Mouse (Mus musculus) forebrain, embryonic 12.5 days (tissue): Measurements from ENCODE around the gene Cxcr1. TPM values are rescaled to one million over a fixed set of nuclear protein-coding genes. Genes with fewer than 3 reads are reported as not detected.

Source experiments
- ATAC-seq: fragments of 200-750 bp; cut with Nextera tagmentation; 2 replicates; pipeline ENCODE4 v1.8.0; 2017; ENCODE audit warnings: moderate TSS enrichment; ENCODE audit not compliant: low FRiP score
- H3K27ac ChIP-seq: fragments of 300-500 bp; sonication (generic); 2 replicates; pipeline ENCODE4 v1.5.1; 2016; ENCODE audit warnings: mild to moderate bottlenecking
- H3K27me3 ChIP-seq: fragments of 300-500 bp; sonication (generic); 2 replicates; pipeline ENCODE4 v1.6.1; 2016; ENCODE audit warnings: mild to moderate bottlenecking
- H3K36me3 ChIP-seq: fragments of 300-500 bp; sonication (generic); replicated peaks from 2 replicates; pipeline ENCODE4 v1.6.1; 2016; ENCODE audit warnings: mild to moderate bottlenecking
- H3K4me1 ChIP-seq: fragments of 300-500 bp; sonication (generic); 2 replicates; pipeline ENCODE4 v1.6.1; 2016
- H3K4me2 ChIP-seq: fragments of 300-500 bp; sonication (generic); 2 replicates; pipeline ENCODE4 v1.6.1; 2016; ENCODE audit warnings: mild to moderate bottlenecking, moderate library complexity
- H3K4me3 ChIP-seq: fragments of 300-500 bp; sonication (generic); replicated peaks from 2 replicates; pipeline ENCODE4 v1.5.1; 2016; ENCODE audit warnings: mild to moderate bottlenecking
- H3K9ac ChIP-seq: fragments of 300-500 bp; sonication (generic); 2 replicates; pipeline ENCODE4 v1.6.1; 2016; ENCODE audit warnings: mild to moderate bottlenecking
- H3K9me3 ChIP-seq: fragments of 300-500 bp; sonication (generic); 2 replicates; pipeline ENCODE4 v1.6.1; 2016
- WGBS: fragments of 180-500 bp; shearing (Covaris S2); methylation state at CpG from one replicate; pipeline ENCODE4 v1.1.7; 2016; 5-methylcytosine and 5-hydroxymethylcytosine counted together
- polyA plus RNA-seq: library from polyadenylated mRNA; unstranded; fragments of >200 nt; fragmentation: Nextera tagmentation; extraction: Ambion mirVana; gene quantifications from 2 replicates; pipeline ENCODE4 v1.2.1, GENCODE M21; 2016

The Cxcr1 gene
- polyA plus RNA-seq, 1 experiment from 2014 or later = not detected

GRCm38 (mm10) chr1:74219922-74220321 lies 25.5 kb upstream of the Cxcr1 start:
- Histone ChIP-seq H3K27ac (no peak overlapping the region), H3K4me3 (no peak overlapping the region), H3K9ac (no peak overlapping the region), H3K4me2 (no peak overlapping the region), H3K27me3 (no peaks in the 10 kb centered on the region), H3K4me1 (no peaks in the 10 kb centered on the region), H3K9me3 (no peaks in the 10 kb centered on the region), H3K36me3 (no peaks in the 10 kb centered on the region)
- 89% methylated on average over 7 of the region's 7 CpGs for WGBS
- no peak for ATAC-seq

GRCm38 (mm10) chr1:74208941-74209340 lies 14.5 kb upstream of the Cxcr1 start:
- WGBS = 94% methylated on average over 8 of the region's 8 CpGs
- no peaks in the 10 kb centered on the region for H3K36me3 ChIP-seq
- ATAC-seq = no peak
- H3K27me3 ChIP-seq = no peaks in the 10 kb centered on the region
- H3K4me3 ChIP-seq = no peak overlapping the region
- no peak overlapping the region for H3K27ac ChIP-seq
- H3K4me1 ChIP-seq = peaks cover 2% of the 10 kb centered on the region
- no peak overlapping the region for H3K9ac ChIP-seq
- H3K9me3 ChIP-seq = no peaks in the 10 kb centered on the region
- H3K4me2 ChIP-seq = no peak overlapping the region

GRCm38 (mm10) chr1:74207906-74208305 lies 13.5 kb upstream of the Cxcr1 start:
- H3K9me3 ChIP-seq = no peaks in the 10 kb centered on the region
- WGBS = 70% methylated on average over 9 of the region's 9 CpGs
- no peaks in the 10 kb centered on the region for H3K36me3 ChIP-seq
- no peak overlapping the region for H3K9ac ChIP-seq
- no peaks in the 10 kb centered on the region for H3K27me3 ChIP-seq
- ATAC-seq = no peak; the same call in 1 of the 2 replicates
- no peak overlapping the region for H3K4me2 ChIP-seq
- no peak overlapping the region for H3K27ac ChIP-seq
- no peak overlapping the region for H3K4me3 ChIP-seq
- H3K4me1 ChIP-seq = peaks cover 2% of the 10 kb centered on the region

GRCm38 (mm10) chr1:74206642-74207041 lies 12.2 kb upstream of the Cxcr1 start:
- Histone ChIP-seq H3K4me1 (no peaks in the 10 kb centered on the region), H3K27me3 (no peaks in the 10 kb centered on the region), H3K4me2 (no peak overlapping the region), H3K9ac (no peak overlapping the region), H3K4me3 (no peak overlapping the region), H3K27ac (no peak overlapping the region), H3K36me3 (no peaks in the 10 kb centered on the region), H3K9me3 (no peaks in the 10 kb centered on the region)
- ATAC-seq = no peak
- WGBS = 58% methylated on average over 8 of the region's 8 CpGs

GRCm38 (mm10) chr1:74205881-74206280 lies 11.4 kb upstream of the Cxcr1 start:
- Histone ChIP-seq H3K27me3 (no peaks in the 10 kb centered on the region), H3K36me3 (no peaks in the 10 kb centered on the region), H3K4me2 (no peak overlapping the region), H3K9me3 (no peaks in the 10 kb centered on the region), H3K9ac (no peak overlapping the region), H3K4me3 (no peak overlapping the region), H3K27ac (no peak overlapping the region), H3K4me1 (no peaks in the 10 kb centered on the region)
- no peak for ATAC-seq
- 66% methylated on average over 7 of the region's 7 CpGs for WGBS

- Histone ChIP-seq H3K4me1 (no peaks in the 10 kb centered on the region), H3K36me3 (no peaks in the 10 kb centered on the region), H3K9me3 (no peaks in the 10 kb centered on the region), H3K4me2 (no peak overlapping the region), H3K27ac (no peak overlapping the region), H3K9ac (no peak overlapping the region), H3K27me3 (no peaks in the 10 kb centered on the region), H3K4me3 (no peak overlapping the region)
- WGBS = 69% methylated on average over 5 of the region's 5 CpGs
- ATAC-seq = no peak
Measured at GRCm38 (mm10) chr1:74203457-74203856, 9.0 kb upstream of the Cxcr1 start.

GRCm38 (mm10) chr1:74201048-74201844 lies 6.8 kb upstream of the Cxcr1 start:
- no peaks in the 10 kb centered on the region for H3K9me3 ChIP-seq
- no peaks in the 10 kb centered on the region for H3K27me3 ChIP-seq
- no peak overlapping the region for H3K9ac ChIP-seq
- ATAC-seq = no peak
- no peak overlapping the region for H3K4me2 ChIP-seq
- WGBS = 89% methylated on average over 7 of the region's 7 CpGs
- no peaks in the 10 kb centered on the region for H3K36me3 ChIP-seq
- no peak overlapping the region for H3K4me3 ChIP-seq
- no peaks in the 10 kb centered on the region for H3K4me1 ChIP-seq
- no peak overlapping the region for H3K27ac ChIP-seq

- no peak for ATAC-seq
- 83% methylated on average over 8 of the region's 8 CpGs for WGBS
- Histone ChIP-seq H3K4me1 (no peaks in the 10 kb centered on the region), H3K4me2 (no peak overlapping the region), H3K27ac (no peak overlapping the region), H3K36me3 (no peaks in the 10 kb centered on the region), H3K9ac (no peak overlapping the region), H3K4me3 (no peak overlapping the region), H3K27me3 (no peaks in the 10 kb centered on the region), H3K9me3 (no peaks in the 10 kb centered on the region)
Measured at GRCm38 (mm10) chr1:74199046-74199445, 4.6 kb upstream of the Cxcr1 start.

GRCm38 (mm10) chr1:74197726-74198470 lies 3.5 kb upstream of the Cxcr1 start:
- no peaks in the 10 kb centered on the region for H3K4me1 ChIP-seq
- no peak overlapping the region for H3K4me2 ChIP-seq
- H3K4me3 ChIP-seq = no peak overlapping the region
- H3K27ac ChIP-seq = no peak overlapping the region
- H3K9ac ChIP-seq = no peak overlapping the region
- H3K27me3 ChIP-seq = no peaks in the 10 kb centered on the region
- no peak for ATAC-seq
- WGBS = 82% methylated on average over 12 of the region's 12 CpGs
- no peaks in the 10 kb centered on the region for H3K36me3 ChIP-seq
- no peaks in the 10 kb centered on the region for H3K9me3 ChIP-seq

- Histone ChIP-seq H3K4me1 (no peaks in the 10 kb centered on the region), H3K27me3 (no peaks in the 10 kb centered on the region), H3K4me3 (no peak overlapping the region), H3K4me2 (no peak overlapping the region), H3K9ac (no peak overlapping the region), H3K36me3 (no peaks in the 10 kb centered on the region), H3K9me3 (no peaks in the 10 kb centered on the region), H3K27ac (no peak overlapping the region)
- ATAC-seq = no peak
- 83% methylated on average over 17 of the region's 17 CpGs for WGBS
Measured at GRCm38 (mm10) chr1:74196621-74197419, 2.4 kb upstream of the Cxcr1 start.

- H3K4me1 ChIP-seq = no peaks in the 10 kb centered on the region
- H3K27me3 ChIP-seq = no peaks in the 10 kb centered on the region
- WGBS = 47% methylated on average over 7 of the region's 7 CpGs
- no peak overlapping the region for H3K27ac ChIP-seq
- no peak overlapping the region for H3K4me3 ChIP-seq
- no peaks in the 10 kb centered on the region for H3K36me3 ChIP-seq
- H3K9ac ChIP-seq = no peak overlapping the region
- H3K9me3 ChIP-seq = no peaks in the 10 kb centered on the region
- no peak overlapping the region for H3K4me2 ChIP-seq
- ATAC-seq = no peak
Measured at GRCm38 (mm10) chr1:74195961-74196360, 1.5 kb upstream of the Cxcr1 start.

- Histone ChIP-seq H3K4me1 (no peaks in the 10 kb centered on the region), H3K9me3 (no peaks in the 10 kb centered on the region), H3K27ac (no peak overlapping the region), H3K36me3 (no peaks in the 10 kb centered on the region), H3K4me3 (no peak overlapping the region), H3K4me2 (no peak overlapping the region), H3K27me3 (no peaks in the 10 kb centered on the region), H3K9ac (no peak overlapping the region)
- 83% methylated on average over 2 of the region's 2 CpGs for WGBS
- ATAC-seq = no peak
Measured at GRCm38 (mm10) chr1:74192711-74193110, 1.7 kb downstream of the Cxcr1 start.
